Mouse (Mus musculus) MEL (cell line): ENCODE data around the gene Lrrc31.

Source experiments
- CTCF ChIP-seq, 3 experiments: IDR thresholded peaks in 2 of 3; conservative IDR thresholded peaks in 1 of 3; 2 replicates each; pipeline ENCODE4 v1.5.1; 2011 to 2012; ENCODE audit warnings: low read length in 3 of 3, low read depth in 2 of 3, mild to moderate bottlenecking in 2 of 3, improper control_type of control experiment in 1 of 3, inconsistent platforms in 1 of 3, mixed read lengths in 1 of 3, moderate library complexity in 1 of 3; ENCODE audit not compliant: control insufficient read depth in 1 of 3, insufficient read depth in 1 of 3, poor library complexity in 1 of 3, severe bottlenecking in 1 of 3
- E2F4 ChIP-seq: IDR thresholded peaks from 2 replicates; pipeline ENCODE4 v1.6.1; 2011; ENCODE audit warnings: low read depth, low read length, improper control_type of control experiment, borderline replicate concordance
- ELF1 ChIP-seq: IDR thresholded peaks from 2 replicates; pipeline ENCODE4 v1.6.1; 2014; ENCODE audit warnings: low read depth, mild to moderate bottlenecking, inconsistent platforms, low read length, improper control_type of control experiment, moderate library complexity
- EP300 ChIP-seq, 2 experiments: IDR thresholded peaks; 2 replicates each; pipeline ENCODE4 v1.6.1; 2011; ENCODE audit warnings: improper control_type of control experiment in 2 of 2, low read length in 2 of 2, low read depth in 1 of 2, mild to moderate bottlenecking in 1 of 2
- GATA1 ChIP-seq: IDR thresholded peaks from 2 replicates; pipeline ENCODE4 v1.6.1; 2011; ENCODE audit warnings: low read depth, low read length, improper control_type of control experiment
- NELFE ChIP-seq: IDR thresholded peaks from 2 replicates; pipeline ENCODE4 v1.6.1; 2011; ENCODE audit warnings: low read depth, low read length, improper control_type of control experiment
- POLR2A ChIP-seq, 2 experiments: IDR thresholded peaks; 2 replicates each; pipeline ENCODE4 v1.6.1; 2011 to 2012; ENCODE audit warnings: low read length in 2 of 2, mild to moderate bottlenecking in 2 of 2, control low read depth in 1 of 2, improper control_type of control experiment in 1 of 2, low read depth in 1 of 2, moderate library complexity in 1 of 2; ENCODE audit not compliant: control insufficient read depth in 1 of 2, insufficient read depth in 1 of 2, poor library complexity in 1 of 2
- RAD21 ChIP-seq: IDR thresholded peaks from 2 replicates; pipeline ENCODE4 v1.6.1; 2011; ENCODE audit warnings: mild to moderate bottlenecking, low read depth, low read length, improper control_type of control experiment
- TCF12 ChIP-seq: IDR thresholded peaks from 2 replicates; pipeline ENCODE4 v1.6.1; 2014; ENCODE audit warnings: low read depth, mild to moderate bottlenecking, inconsistent platforms, low read length, improper control_type of control experiment, moderate library complexity
- UBTF ChIP-seq: IDR thresholded peaks from 2 replicates; pipeline ENCODE4 v1.6.1; 2012; ENCODE audit warnings: low read depth, mild to moderate bottlenecking, inconsistent platforms, low read length, improper control_type of control experiment, moderate library complexity, borderline replicate concordance; ENCODE audit not compliant: insufficient read depth
- USF1 ChIP-seq: IDR thresholded peaks from 2 replicates; pipeline ENCODE4 v1.6.1; 2014; ENCODE audit warnings: low read depth, mild to moderate bottlenecking, inconsistent platforms, low read length, improper control_type of control experiment, moderate library complexity
- ZC3H11A ChIP-seq: IDR thresholded peaks from 2 replicates; pipeline ENCODE4 v1.6.1; 2012; ENCODE audit warnings: low read depth, mild to moderate bottlenecking, inconsistent platforms, low read length, improper control_type of control experiment
- ZMIZ1 ChIP-seq: IDR thresholded peaks from 2 replicates; pipeline ENCODE4 v1.6.1; 2012; ENCODE audit warnings: low read depth, mild to moderate bottlenecking, inconsistent platforms, low read length, improper control_type of control experiment, moderate library complexity

- TF ChIP-seq UBTF, result no peak
- no peak for TF ChIP-seq ZMIZ1
- no peak for TF ChIP-seq GATA1
- TF ChIP-seq E2F4, result no peak
- TF ChIP-seq POLR2A (IDR thresholded peaks at IDR 0.05; ENCODE audit: control insufficient read depth in 1 of 2, insufficient read depth in 1 of 2, low read depth in 1 of 2, low read length in 2 of 2, poor library complexity in 1 of 2), result no peak
- no peak for TF ChIP-seq EP300 (IDR thresholded peaks at IDR 0.05; ENCODE audit: low read depth in 1 of 2, low read length in 2 of 2)
- no peak for TF ChIP-seq RAD21
- no peak for TF ChIP-seq USF1
- no peak for TF ChIP-seq ZC3H11A
- TF ChIP-seq ELF1, result no peak
- TF ChIP-seq NELFE, result no peak
- no peak for TF ChIP-seq TCF12
- TF ChIP-seq CTCF (IDR thresholded peaks at IDR 0.05 in 2 of 3, conservative IDR thresholded peaks at IDR 0.05 in 1 of 3; ENCODE audit: control insufficient read depth in 1 of 3, insufficient read depth in 1 of 3, low read depth in 2 of 3, low read length in 3 of 3, poor library complexity in 1 of 3, severe bottlenecking in 1 of 3), result no peak
These were observed 4.0 kb downstream of the Lrrc31 start for GRCm38 (mm10) chr3:30695661-30696060.
